Mouse (Mus musculus): ENCODE results near the gene Mars.

Gene Mars

DNA sequence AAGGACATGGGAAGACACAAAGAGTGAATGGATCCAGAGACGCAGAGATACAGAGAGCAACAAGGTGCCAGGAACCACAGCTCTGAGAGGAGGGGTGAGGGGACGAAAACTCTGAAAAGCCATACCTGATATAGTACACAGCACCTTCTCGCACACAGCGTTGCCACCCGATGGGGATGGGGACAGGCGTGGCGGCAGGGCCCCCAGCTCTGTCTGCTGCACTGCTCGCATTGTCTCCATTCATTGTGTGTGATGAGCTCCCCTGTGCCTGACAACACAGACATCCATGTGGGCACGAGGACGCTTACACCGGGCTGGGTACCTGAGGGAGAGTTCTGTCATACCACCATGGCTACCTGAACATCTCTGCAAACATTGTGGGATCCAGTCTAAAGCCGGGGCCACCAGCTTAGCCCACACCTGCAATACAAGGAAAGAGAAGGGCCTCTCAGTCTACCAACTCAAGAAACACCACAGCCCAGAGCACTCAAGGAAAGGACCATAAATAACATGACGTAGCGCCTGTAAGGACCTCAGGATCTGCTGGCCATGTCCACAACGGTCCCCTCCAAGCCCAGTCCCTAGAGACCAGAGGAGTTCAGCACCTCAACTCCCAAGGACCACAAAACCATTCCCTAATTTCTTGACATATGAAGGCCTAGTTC is 24.2 kb downstream of the Mars start:
- DNase-seq (ENCODE audit: low spot score in 2 of 2) = no peak

DNA sequence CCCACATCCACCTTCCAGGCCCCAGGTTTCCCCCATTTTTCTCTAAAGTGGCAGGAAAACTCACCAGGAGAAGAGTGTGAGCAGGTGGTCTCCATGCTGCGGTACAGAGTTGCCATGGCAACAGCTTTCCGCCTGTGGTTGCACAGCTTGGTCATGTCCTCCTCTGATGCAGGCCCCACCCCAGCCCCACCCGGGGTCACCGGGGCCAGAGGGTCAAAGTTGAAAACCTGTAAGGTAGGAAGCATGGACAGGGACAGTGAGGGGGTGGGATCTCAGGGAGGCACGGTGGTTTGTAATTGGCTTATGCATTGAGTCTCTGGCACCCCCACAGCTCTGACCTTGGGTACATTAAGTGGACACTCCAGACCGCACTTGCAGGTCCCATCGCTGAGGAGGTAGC is 24.9 kb downstream of the Mars start:
- no peak for DNase-seq (ENCODE audit: low spot score in 2 of 2)

DNA sequence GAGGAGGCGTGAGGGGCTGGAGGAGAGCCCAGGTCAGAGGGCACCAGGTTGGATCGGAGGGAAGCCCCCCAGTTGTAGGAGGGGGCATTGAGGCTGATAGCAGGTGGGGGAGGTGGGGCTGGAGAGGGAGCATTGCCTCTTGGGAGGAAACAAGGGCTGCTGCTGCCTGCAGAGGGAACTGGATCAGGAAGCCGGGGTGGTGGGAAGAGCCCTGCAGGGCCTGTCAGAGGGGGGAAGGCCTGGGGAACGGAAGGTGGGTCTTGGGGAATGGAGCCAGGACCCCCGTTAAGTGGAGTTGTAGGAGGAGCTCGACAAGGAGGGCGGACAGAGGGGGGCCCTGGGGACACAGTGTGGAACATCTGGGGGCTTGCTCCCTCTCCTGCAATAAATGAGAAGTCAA is 25.4 kb downstream of the Mars start:
- no peak for DNase-seq (ENCODE audit: low spot score in 2 of 2)

DNA sequence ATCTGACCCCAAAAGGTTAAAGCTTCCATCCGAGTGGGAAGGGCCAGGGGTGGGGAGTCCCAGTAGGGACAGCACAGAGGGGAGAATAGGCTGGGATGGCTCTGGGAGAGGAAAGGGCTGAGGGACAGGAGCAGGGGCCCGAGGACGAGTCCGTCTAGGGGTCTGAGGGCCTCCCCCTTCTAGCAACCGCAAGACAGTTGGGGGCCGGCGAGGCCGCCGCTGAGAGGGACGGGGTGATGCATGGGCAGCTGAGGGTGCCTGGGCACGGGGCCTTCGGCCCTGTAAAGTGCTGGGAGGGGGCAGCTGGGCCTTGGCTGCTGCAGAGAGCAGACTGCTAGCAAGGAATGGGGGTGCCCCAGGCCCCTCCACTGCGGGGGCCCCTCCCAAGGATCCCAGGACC is 25.9 kb downstream of the Mars start:
- DNase-seq (ENCODE audit: low spot score in 2 of 2) = no peak

DNA sequence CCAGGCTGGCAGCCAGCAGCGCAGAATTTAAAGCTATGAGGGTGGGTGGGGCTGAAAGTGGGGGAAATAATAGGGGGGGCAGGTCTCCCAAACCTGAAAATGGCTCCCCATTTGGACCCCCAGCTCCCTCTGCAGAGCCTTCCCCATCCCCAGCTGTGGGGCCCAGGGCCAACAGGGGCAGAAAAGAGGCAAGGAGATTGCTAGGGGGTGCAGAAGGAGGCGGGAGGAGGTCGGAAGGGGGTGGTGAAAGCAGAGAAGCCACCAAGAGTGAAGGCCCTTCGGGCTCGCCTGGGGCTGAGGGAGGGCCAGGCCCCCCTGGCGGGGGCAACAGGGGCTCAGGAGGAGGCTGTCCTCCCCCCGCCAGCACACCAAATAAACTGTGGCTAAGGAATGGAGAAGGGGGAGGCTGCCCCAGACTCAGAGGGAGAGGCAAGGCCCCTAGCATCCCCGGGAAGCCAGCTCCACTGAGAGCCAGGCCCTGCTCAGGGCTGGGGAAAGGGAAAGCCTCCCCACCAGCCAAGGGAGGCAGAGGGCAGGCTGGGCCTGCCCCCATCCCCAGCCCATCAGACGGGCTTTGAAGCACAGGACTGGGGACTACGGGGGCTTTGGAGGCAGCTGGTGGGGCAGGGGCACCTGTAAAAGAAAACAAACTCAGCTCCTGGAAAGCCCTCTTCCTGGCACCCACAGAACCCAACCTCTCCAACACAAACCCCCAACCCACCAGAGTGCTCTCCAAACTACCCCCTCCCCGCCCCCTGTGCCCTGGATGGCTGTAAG is 26.7 kb downstream of the Mars start:
- no peak for DNase-seq (ENCODE audit: low spot score in 2 of 2)

DNA sequence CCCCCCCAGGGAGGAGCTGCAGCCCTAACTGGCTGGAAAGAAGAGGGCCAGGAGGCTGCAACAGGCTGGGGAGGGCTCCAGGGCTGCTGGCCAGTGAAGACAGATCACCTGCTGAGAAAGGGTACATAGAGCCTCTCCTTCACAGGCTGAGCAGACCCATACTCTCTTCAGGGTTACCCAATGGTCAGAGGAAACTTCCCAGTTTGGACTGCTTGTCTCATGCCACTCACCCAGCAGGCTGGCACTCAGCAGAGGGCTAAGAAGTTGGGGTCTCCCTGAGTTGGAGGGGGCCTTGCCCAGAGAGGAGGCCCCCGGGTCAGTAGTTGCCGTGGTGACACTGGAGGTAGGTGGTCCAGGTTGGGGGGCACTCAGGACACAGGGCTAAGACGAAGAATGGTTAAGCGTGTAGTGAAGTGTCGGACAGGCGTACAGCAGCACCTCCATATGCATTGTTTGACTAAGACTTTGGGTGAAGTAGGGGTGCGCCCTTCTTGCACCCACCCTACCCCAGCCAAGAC is 27.4 kb downstream of the Mars start:
- DNase-seq (ENCODE audit: low spot score in 2 of 2) = no peak

DNA sequence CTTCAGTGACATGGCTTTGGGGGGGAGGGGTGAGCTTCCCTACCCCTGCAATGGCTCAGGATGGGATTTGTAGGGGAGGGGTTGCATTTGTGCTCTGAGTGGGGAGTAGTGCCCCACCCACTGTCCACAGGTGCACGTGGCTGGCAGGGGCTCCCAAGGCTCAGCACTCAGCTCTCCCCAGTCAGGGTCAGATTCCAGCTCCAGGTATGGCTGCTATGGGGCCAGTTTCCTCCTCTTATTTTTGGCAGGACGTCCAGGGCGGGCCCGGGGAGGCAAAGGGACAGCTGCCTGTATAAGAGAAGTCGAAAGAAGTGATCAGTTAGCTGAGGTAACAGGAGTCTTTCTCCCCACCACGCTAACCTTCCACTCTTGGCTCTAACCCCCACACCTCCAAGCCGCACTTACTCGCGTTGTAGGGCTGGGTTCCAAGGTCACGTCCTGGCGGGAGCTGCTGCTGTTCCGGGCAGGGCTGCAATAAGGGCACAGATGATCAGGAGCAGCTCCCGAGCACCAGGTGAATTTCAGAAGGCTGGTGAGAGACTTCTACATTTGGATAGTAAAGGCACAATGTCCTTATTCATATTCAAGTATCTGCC is 28.9 kb downstream of the Mars start:
- no peak for DNase-seq (ENCODE audit: low spot score in 2 of 2)

DNA sequence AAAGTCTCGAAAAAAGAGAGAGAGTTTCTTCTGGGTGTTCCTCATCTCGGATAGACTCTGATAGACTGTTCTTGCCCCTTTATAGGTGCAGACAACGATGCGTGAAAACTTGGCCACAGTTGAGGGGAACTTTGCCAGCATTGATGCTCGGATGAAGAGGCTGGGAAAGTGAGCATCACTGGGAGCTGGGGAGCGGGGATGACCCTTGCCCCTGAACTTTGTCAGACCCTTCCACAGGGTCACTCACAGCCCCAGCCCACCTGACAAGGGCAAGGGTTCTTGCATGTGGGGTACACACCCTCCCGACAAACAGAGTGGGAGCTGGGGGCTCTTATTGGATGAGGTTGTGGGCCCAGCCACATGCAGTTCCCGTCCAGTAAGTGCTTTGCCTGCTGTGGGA is 30.3 kb downstream of the Mars start:
- DNase-seq (ENCODE audit: low spot score in 2 of 2) = no peak

DNA sequence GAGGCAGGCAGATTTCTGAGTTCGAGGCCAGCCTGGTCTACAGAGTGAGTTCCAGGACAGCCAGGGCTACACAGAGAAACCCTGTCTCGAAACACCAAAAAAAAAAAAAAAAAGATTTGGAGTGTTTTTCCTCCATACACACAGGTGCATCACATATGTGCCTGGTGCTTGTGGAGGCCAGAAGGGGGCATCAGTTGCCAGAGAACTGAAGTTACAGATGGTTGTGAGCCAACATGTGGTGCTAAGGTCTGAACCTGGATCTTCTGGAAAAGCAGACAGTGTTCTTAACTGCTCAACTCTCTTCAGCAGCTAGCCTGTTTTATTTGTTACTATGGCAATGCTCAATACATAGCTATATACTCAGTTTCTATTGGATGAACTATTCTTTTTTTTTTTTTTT is 31.9 kb downstream of the Mars start:
- no peak for DNase-seq (ENCODE audit: low spot score in 2 of 2)

DNA sequence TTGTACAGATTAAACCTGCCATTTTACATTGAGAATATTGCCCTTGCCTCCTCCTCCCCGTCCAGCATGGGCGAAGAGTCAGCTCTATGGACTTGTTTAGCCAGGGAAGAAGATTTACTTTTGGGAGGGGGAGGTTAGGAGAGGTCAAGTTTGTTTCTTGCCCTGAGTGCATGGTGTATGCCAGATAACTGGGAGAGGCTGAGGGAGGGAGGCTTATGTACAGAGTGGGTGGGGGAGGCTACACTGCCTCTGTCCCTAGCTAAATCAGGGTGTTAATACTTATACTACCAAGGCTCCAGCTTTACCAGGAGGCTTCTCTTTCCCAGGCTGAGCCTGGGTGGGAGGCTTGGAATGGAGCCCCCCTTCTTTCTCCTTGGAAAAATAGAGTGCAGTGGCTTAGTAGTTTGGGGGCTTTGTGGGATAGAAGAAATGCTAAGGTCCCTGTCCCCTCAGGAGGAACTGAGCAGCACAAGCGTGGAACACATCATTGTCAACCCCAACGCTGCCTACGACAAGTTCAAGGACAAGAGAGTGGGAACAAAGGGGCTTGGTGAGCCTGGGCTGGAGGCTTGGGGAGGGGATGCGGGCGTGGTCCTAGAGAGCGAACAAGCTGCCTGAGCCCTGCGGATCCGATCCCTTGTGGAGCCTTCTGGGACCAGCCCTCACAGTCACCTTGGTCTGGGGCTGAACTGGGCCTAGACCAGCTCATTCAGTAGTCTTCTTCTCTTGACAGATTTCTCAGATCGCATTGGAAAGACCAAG is 37.1 kb downstream of the Mars start:
- DNase-seq (ENCODE audit: low spot score in 2 of 2) = no peak

DNA sequence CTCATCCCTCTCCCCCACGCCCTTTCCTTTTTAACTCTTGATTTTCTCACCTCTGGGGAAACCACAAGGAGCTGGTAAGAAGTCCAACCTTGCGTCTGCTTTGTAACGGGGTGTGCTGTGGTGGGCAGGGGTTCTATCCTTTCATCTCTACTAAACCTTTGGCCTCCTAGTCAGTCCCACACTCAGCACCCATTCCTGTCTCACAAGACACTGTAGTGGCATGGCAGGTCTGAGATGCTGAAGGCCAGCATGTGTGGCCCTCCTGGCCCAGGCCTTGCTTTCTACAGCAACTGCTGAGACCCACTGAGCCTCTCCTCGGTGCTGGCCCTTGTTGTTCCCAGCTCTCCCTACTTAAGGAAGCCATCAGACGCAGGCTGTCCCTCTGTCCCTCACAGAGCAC is 39.2 kb downstream of the Mars start:
- DNase-seq (ENCODE audit: low spot score in 2 of 2) = no peak

DNA sequence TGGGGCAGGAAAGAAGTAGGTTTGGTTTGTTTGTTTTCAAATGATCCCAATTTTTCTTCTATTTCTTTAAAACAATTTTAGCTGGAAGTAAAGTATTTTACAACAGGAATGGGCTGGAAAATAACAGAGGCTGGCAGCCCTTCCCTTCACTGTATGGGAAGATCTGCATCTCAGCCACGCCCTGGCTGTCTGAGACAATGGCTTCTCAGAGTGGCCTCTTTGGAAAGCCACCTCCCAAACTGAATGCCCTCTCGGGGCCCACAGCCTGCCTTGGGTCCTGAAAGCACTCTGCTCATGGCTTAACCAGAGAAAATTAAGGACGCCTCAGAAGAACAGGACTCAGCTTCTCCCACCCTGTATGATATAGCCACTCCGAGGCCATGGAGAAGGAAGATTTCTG is 41.7 kb downstream of the Mars start:
- DNase-seq (ENCODE audit: low spot score in 2 of 2) = no peak

DNA sequence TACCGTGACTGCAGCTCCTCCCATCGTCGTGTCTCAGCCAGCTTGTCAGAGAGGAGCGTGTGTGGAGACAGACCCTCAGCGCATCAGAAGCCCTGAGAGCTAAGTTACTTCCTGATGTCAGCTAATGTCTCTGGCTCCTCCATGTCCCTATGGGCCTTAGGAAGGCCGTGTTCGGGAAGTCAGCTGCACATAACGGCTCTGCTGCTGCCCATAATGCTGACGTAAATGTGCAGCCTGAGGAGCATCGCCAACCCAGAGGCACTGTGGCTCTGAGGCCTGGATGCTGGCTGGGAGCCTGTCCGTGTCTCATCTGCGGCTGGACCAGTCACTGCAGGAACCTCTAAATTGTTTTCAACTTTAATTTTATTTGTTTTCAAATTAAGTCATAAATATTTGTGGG is 42.5 kb downstream of the Mars start:
- DNase-seq (ENCODE audit: low spot score in 2 of 2) = no peak

DNA sequence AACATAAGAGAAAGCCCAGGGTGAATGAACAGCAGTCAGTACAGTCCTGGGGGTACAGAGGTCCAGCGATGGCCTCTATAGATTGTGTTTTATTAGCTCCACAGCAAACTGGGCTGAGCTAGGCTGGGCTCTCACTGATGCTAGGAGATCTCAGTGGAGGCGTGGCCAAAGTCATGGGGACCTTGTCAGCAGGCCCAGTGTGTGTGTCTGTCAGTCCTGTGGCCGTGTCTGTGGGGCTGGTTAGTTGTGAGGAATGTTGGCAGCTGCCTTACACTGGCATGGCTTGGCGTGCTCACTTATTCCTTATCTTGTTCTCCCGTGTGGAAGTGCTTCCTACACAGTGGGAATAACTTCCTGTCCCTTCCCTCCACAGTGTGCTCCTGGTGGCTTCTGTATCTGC is 43.2 kb downstream of the Mars start:
- no peak for DNase-seq (ENCODE audit: low spot score in 2 of 2)

DNA sequence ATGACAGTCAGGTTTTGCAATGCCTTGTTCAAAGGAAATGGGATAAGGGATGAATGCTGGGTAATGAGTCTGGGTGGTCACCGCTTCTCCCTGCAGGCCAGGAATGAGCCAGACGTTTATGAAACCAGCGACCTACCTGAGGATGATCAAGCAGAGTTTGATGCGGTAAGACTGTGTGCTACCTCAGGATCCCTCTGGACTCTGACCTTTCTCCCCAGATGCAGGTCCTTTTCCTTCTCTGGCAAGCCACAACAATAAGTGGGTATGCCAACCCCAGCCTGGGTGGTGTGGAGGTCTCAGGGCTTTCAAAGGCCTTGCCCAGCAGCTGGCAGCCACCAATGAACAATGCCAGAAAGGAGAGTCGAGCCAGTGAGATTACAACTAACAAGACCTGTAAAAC is 44.3 kb downstream of the Mars start:
- DNase-seq (ENCODE audit: low spot score in 2 of 2) = no peak

DNA sequence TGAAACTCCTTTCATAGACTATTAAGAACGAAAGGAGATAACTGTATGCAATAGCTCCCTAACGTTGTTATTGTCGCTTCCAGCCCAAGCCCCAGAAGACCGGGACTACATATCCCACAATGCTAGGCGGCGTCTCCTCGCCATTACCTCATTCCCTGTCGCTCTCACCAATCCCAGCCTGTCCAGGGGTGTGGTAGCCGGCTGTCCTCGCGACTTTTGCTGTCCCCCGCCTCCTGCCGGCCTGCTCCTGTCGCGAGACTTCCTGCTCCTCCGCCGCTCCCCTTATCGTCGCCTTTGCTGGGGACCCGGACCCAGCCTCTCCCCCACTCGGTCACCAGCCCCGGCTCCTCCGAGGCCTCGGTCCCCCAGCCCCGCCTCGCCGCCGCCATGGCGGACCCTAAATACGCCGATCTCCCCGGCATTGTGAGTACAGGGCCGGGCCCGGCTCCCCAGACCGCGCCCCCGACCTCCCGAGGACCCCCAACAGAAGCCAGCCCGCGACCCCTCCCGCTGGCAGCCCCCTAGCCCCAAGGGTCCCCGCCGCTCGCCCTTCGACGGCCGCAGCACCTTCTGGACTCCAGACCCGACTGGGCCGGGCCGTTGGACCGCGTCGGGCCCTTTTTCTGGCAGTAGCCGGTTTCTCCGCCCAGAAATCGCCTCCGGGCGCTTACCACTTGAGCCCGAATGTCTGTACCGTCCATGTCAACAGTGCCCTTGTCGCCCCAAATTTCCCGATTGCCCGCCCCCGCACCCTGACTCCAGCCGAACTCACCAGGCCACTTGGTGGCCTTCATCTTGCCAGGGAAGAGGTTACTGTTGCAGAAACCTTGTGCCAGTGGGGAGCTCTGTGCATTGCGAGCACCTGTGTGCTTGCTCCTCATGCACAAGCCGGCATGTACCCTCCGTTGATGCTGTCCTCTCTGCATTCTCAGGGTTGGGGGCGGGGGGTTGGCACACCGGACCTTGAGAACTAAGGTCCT is 45.2 kb downstream of the Mars start, which contains the start of gene Dctn2:
TSS of gene Dctn2 (plus strand) at position 257 of the 980 bp plus-strand sequence.
- peak; percentile 93 for DNase-seq (ENCODE audit: low spot score in 2 of 2)

DNA sequence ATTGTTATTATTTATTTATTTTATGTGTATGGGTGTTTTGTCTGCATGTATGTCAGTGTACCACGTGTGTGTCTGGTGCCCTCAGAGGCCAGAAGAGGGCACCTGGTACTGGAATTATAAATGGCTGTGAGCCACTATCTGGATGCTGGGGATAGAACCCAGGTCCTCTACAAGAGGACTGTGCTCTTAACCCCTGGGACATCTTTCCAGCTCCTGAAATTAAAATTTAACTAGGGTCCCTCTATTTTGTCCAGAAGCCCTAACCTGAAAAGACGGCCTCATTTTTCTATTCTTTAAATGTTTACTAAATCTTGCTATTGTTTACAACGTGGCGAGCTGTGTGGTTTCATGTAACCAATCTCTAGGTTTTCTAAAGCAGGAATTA is 45.9 kb downstream of the Mars start:
- DNase-seq (ENCODE audit: low spot score in 2 of 2) = no peak

DNA sequence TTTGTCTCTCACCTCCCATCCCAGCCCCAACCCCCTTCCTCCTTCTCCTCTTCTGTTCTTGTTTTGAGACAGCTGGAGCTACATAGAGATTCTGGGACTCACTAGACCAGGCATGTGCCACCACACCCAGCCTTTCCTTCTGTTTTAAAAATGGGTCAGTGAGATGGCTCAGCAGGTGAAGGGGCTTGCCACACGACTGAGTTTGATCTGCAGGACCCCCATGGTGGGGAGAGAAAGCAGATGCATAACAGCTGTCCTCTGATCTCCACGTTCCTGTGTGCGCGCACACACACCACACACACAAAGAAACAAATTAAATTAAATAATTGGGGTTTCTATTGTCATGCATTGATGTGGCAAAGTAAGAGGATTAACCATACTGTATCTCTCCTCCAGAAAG is 46.6 kb downstream of the Mars start:
- no peak for DNase-seq (ENCODE audit: low spot score in 2 of 2)

DNA sequence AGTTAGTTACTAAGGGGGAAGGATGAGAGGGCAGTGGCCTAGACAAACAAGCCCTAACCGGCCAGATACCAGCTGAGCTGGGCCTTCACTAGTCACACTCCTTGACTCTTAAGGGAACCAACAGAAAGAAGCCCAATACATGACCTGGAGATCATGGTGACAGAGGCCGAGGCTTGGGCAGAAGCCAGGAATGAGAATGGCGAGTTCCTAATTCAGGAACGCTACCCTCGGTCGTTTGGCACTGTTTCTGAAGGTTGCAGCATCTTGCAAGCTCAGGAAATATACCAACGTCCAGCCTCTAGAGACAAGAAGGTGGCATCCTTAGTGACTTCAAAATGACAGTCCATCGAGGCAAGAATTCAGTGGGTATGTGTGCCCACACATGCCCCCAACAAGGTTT is 47.2 kb downstream of the Mars start:
- DNase-seq (ENCODE audit: low spot score in 2 of 2) = no peak

DNA sequence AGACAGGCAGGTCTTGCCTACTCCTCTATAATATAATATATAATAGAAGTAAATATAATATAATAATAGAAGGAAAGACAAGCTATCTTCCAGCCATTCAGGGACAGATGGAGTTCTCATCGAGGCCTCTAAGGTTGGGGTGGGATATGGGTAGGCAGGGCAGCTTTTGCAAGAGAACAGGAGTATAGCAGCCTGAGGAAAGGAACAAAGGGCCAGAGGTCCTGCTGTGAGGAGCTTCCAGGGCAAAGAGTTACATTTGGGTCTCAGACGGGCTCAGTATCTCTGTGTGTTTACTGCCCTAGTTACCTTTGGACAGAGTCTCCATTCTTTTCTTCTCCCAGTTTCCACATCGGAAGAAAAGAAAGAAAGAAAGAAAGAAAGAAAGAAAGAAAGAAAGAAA is 48.0 kb downstream of the Mars start:
- DNase-seq (ENCODE audit: low spot score in 2 of 2) = no peak
